Mouse (Mus musculus) urinary bladder, adult 2 months (tissue): ENCODE results near the gene Zfp273. TPM values are rescaled to one million over a fixed set of nuclear protein-coding genes. Genes with fewer than 3 reads are reported as not detected.
"Not testable (repeated sequence)": the region's sequence is repeated elsewhere in the genome, so short reads cannot be mapped to it uniquely, and the experiment has no call there.

ENCODE experiments used
- DNase-seq: peaks from one replicate; pipeline ENCODE4 v3.0.0; 2022; ENCODE audit warnings: low spot score
- polyA plus RNA-seq: library from polyadenylated mRNA; depleted of rRNA; stranded (reverse); fragments of >200 nt; gene quantifications from 2 replicates; pipeline ENCODE4 v1.2.3, GENCODE M21; 2012; rRNA removed

Zfp273 gene
- polyA plus RNA-seq: 3.4 and 3.9 TPM in 2 replicates

DNA sequence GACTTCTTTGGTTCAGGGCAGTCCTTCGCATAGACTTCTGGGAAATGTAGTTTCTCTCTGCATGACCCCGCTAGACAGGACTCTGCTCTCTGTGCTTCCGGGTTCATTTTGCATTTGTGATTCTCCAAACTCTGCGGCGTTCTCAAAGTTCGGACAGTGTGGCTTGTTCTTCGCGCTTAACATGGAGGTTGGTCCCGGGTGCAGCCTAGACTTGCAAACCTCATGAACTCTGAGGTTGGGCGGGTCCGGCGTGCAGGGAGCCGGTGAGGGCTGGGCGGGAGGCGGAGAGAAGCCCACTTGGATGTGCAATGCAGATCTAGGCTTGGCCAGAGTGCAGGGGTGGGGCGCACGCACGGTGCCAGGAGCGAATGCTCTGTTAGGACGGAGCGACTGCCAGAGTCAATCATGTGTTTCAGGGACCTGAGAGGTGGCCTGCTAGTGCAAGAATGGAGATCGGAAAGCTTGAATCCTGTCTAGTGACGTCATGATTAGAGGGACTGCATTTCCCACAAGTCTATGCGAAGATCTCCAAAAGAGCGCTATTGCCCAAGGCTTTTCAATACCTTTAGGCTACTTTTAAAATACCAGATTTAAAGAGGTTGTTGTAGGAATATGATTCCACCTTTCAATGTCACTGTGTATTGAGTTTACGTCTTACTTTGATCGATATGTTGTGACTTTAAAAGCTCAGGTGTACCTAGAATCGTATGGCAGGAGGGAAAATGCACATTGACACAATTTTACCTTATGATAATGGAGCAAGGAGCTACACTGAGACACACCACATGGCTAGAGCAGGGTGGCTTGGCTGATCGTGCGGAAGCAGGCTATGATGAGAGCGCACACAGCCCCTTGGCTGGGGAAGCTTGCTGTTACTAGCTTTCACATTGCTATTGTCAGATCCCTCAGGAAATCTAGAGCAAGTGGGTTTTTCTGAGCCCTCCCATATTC, at the start of gene Zfp273:
Zfp273 (plus strand) TSS at position 31 of the 951 bp plus-strand sequence.
- peak; percentile 68 for DNase-seq

DNA sequence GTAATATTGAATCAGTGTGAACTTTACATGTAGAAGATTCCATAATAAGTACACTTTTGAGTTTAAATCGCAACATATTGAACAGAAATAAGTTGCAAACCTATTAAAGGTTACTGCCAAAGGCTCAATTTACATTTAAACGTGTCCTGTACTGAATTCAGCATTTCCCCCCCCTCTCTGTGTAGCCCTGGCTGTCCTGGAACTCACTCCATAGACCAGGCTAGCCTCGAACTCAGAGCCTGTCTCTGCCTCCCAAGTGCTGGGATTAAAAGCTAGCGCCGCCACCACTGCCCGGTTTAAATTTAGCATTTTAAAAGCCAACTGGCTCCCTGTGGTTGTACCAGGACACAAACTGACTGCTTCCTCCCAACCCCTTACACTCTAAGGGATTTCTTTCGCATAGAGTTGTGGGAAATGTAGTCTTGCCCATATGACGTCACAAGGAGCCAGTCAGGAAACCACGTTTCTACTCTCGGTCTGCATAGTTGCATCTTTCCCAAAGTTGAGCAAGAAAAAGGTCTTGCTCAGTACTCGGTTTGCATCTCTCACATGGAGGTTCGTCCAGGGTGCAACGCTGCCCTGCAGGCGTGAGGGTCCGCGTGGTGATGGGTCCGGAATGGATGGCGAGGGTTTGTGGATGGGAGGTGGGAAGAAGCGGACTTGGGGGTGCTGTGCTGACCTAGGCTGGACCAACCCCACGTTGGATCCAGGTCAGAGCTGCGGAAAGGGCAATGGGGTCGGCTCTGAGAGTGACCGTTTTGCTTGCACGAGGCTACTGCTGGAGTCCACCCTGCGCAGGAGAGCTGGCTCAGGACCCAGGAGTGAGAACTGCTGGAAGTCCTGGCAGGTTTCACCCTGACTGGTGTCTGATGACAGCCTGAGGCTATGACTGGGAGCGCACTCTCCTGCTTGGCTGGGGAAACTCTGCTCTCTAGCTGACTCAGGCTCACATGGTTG, 34.0 kb upstream of the Zfp273 start, which contains the start of gene Zfp493:
Zfp493 (plus strand) TSS at position 429 of the 957 bp plus-strand sequence.
- peak; percentile 43 for DNase-seq

DNA sequence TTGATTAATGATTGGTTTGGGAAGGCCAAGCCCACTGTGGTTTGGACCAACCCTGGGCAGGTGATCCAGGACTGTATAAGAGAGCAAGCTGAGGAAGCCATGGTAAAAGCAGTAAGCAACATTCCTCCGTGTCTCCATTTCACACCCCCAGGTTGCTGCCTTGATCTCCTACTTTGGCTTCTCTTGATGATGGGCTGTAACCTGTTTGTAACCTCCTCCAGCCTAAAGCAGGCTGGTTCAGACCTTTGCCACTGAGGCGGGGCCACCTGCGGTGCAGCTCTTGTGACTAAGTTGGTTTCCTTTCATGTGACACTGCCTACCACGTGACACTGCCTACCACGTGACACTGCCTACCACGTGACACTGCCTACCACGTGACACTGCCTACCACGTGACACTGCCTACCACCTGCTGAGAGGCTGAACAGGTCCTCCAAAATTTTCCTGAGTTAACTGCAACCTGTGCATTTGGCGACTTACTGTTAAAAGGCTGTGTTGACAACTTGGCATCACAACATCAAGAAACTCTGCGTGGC, 21.6 kb upstream of the Zfp273 start:
- no peak for DNase-seq

DNA sequence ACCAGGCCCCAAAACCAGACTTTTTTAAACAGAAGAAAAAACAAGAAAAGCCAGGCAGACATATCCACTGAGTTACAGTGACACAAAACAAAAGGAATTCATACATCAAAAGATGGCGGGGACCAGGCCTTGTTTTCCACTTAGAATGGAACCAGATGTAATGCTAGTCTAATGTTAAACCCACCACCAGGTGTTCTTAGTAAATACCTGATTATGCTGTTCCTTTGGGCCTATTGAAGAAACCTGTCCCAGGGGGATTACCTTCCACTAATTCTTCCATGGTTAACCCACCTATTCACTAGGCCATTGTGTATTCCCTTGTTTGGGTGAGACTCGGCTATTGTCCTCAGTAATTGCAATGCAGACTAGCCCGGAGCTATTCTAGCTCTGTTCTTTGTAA, 14.9 kb upstream of the Zfp273 start:
- DNase-seq: no peak

DNA sequence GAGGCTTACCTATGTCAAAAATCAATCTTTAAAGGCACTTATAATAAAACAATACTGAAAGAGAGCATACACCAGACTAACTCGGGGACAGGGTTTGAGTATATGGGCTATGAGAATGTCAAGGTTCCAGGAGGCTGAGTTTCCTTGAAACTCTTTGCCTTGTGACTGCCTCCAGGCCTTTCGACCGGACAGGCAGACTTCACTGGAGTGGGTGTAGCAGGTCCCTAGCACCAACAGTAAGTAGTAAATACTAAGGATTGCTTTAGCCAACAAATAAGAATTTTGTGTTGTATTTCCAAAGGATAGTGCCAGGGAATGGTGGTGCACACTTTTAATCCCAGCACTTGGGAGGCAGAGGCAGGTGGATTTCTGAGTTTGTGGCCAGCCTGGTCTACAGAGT, 14.4 kb upstream of the Zfp273 start:
- not testable (repeated sequence) for DNase-seq

DNA sequence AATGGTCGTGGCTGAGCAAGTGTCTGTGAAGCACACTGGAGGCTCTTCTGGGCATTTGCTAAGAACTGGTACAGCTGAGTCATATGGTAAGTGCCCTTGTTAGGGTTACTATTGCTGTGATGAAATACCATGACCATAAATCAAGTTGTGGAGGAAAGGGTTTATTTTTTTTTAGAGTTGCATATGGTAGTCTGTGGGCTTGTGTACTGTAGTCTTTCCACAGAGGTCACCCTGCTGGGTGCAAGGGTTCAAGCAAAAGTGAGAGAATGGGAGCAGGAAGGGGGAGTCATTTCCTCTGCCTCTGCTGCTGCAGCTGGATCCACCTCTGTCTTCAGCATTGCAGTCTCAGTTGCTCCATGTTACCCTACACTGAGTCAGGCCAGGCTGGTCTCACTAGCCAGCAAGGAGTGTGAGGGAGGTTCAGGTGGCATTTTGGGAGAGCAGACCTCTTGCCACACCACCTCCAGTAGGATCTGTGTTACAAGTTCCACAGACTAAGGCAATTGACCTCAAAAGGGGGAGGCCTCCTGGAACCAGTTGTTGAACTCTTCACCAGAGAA, 1.8 kb upstream of the Zfp273 start:
- no peak for DNase-seq

DNA sequence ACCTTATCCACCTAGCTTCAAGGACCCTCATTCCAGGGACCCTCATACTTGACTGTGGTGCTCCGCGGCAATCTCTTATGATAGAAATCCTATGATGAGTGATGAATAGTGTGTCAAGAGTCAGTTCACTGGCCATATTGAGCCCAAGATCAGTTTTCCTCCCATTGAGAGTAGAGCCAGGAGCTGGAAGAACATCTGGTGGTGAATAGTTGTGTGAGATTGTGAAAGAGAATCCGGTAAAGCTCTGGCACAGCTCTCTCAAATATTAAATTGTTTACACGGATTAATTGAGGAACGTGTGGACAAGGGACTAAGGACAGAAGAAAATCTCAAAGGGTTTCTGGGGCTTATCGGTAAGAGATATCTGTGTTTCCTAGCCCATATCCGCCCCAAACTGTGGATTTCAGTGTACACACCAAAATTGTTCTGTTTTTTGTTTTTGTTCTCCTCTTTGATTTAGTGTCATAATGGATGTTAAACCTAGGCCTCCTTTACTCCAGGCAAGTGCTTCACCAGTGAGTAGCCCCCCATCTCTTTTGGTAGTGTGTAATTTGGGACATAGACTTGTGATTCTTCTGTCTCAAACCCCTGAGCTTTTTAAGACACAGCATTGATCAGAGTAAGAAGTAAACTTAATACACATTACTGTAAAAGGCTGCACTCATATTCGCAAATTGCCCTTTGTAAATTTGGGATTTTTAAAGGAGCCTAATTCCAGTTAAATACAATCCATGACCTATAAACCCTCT, 405 bp upstream of the Zfp273 start:
- DNase-seq: no peak

DNA sequence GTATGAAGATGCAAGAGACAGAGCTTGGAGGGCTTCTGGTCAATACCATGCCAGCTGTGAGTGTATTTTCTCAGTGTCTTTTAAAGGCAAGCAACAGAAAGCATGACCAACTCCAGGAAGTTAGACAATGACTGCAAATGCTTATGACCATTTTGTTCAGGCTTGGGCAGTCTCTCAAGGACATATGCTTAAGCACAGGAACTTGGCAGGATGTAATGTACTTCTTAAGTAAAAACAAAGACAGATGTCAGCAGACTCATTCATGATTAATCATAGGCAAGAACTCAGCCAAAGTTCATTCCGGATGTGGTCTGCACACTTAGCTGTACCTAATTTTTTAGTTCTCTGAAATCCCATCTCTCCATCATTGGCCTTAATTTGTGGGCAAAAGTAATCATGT, 5.1 kb downstream of the Zfp273 start:
- DNase-seq: no peak

DNA sequence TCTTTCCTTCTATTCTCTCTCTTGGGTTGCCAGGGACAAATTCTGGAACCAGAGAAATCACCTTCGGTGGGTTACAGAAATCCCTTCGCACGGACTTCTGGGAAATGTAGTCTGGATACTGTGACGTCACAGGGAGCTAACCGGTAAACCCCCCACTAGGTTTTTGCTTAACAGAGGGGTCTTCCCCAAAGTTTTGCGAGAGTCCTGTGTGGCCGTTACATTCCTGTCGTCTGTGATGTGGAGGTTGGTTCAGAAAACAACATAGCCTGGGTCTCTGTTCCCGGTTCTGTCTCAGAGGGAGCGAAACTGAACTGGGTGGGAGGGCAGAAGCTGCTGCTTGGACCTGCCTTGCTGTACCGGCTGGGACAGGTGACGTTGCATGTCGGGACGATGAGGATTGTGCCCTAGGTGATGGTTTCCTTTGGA, 17.4 kb downstream of the Zfp273 start, which contains the start of gene Gm10037:
Gm10037 (plus strand) TSS at position 196 of the 426 bp plus-strand sequence.
- peak; percentile 25 for DNase-seq

DNA sequence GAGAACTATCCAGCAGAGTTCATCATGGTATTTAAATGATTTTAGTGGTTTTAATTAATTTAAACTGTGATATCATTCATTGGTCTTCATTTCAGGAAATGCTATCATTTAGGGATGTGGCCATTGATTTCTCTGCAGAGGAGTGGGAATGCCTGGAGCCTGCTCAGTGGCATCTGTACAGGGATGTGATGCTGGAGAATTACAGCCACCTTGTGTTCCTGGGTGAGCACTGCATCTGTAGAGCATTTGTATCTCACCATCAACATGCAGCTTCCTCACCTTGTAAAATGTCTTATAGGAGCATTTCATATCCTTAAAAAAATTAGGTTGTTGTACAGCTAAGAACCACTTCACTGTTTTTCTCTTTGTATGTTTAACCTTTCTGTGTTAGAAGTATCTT, 19.6 kb downstream of the Zfp273 start:
- DNase-seq: not testable (repeated sequence)

DNA sequence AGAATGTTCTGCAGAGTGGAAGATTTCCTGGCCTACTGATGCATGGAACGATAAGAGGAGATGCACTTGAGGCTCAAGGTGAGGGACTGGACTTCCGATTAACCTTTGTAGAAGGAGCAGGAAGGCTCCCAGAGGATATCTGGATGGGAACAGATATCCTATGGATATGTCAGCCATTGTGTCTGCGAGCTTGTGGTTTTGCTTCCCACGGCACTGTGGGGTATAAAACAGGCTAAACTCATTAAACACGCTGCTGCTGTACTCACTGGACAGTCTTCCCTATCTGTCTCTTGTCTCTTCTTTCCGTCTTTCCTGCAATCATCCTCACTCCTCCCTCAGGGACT, 30.2 kb downstream of the Zfp273 start:
- no peak for DNase-seq

DNA sequence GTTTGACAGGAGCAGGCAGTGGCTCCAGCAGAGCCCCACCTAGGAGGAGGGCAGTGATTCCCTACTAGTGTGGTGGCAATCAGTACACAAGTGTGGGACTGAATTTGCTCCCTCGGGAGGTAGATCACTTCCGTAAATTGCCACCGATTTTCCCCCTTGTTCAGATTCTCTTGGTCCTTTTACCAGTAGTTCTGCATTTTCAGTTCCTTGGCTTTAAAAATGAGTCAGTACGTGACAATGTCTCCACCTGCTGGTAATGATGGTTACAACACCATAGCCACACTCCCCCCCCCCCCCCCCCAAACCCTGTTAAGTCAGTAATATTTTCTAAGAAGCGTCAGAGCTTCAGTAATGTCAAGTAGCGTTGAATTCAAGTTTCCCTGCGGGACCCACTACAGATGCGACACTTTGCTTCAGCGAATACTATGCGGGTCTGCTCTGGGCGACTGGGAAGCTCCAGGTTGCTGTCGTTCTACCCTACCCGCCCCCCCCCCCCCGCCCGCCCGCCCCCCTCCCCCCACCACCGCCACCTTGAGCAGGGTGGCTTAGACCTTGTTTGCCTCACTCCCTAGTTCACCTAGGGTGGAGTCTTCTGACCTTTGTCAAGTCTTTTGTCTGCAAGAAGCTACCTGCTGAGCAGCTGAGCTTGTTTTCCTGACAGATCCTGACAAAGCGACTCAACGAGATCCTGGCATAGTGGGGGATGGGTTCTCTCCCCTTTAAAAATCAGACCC, 30.7 kb downstream of the Zfp273 start:
- no peak for DNase-seq

DNA sequence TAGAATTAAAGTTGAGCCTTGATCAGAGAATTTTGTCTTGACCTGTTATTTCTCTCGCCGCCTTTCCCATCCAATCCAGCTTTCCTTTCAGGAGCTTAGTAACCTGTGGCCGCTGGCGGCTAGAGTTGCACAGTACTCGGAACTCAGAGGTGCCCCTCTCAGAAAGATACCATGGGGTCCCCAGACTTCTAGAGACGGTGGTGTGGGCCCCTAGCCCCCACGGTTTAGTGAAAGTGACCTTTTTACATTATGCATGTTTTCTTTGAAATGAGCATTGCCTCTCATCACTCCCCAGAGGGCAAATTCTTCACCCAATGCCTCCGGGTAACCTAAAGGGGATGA, 31.3 kb downstream of the Zfp273 start:
- DNase-seq: no peak

DNA sequence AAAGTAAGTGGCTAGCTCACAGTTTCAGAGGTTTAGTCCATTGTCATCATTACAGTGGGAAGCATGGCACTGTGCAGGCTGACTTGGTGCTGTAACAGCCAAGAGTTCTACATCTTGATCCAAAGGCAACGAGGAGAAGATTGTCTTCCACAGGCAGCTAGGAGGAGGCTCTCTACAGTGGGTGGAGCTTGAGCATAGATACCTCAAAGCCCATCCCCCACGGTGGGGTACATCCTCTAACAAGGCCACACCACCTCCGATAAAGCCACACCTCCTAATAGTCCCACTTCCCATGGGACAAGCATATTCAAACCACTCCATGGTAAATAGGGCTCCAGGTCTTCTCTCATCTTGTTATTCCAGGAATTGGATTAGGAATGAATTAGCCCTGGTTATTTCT, 36.8 kb downstream of the Zfp273 start:
- DNase-seq: no peak

DNA sequence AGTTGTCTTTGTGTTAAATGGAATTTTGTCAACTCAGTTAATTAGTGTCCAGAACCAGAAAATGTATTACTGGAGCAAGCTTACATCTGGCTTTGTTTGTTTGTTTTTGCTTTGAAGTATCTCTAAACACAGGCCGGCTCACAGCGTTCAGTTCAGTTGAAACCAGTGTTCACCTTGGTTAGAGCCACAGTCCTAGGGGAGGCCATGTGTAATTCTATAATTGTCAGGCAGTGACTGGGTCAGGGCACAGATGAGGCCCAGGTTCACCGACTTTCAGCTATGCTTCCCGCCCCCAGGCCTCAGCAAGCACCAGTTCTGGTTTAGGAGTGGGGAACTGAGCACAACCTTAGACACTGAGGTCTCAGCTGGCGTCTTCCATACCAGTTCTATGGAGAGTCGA, 39.6 kb downstream of the Zfp273 start:
- DNase-seq: no peak

DNA sequence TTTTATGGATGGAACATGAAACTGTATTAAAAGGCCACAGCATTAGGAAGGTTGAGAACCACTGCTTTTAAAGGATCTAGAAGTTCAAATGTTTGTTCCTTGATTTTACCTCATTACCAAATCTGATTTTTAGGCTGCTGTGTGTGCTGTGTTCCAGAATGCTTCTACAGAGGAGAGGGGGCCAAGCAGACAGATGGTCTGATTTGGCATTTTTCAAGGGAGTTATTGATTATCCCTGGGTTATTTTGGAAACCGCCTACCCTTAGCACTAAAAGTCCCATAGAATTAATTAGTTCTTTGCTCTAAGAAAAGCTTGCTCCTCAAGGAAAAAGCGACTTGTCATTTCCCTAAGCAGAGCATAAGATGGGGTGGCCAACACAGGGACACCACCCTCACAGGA, 40.4 kb downstream of the Zfp273 start:
- no peak for DNase-seq

DNA sequence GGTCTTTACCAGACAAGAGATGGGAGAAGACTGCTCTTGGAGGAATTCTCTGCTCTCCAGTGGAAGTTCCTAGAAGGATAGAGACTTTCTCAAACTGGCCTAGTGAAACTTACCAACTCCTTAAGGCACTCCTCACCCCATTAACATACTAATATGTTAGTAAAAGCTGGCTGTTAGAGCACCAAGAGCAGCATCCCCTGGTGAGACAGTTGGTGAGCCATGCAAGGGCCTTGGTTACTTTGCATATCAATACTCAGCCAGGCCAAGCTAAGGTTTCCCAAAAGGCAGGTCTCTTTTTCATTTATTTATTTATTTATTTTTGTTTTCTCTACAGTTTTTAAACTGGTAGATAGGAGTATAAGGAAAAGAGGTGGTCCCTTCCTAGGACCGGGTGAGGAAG, 43.8 kb downstream of the Zfp273 start:
- DNase-seq: no peak

DNA sequence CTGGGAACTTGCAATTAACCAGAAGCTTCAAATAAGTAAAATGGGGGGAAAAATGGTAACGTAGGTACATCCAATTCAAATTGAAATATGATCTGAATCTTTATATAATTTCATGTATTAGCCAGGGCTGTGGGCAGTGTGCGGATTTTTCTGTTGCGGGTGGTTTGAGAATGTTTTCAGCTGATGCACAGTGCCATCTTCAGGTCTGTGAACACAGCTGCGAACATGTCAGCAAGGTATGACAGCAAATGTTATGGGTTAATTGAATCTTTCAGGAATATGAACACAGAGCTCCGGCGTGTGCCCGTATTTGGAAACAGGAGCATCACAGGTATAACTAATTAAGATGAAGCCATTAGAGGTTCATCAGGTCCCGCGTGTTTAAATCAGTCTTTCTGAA, 49.0 kb downstream of the Zfp273 start:
- no peak for DNase-seq

DNA sequence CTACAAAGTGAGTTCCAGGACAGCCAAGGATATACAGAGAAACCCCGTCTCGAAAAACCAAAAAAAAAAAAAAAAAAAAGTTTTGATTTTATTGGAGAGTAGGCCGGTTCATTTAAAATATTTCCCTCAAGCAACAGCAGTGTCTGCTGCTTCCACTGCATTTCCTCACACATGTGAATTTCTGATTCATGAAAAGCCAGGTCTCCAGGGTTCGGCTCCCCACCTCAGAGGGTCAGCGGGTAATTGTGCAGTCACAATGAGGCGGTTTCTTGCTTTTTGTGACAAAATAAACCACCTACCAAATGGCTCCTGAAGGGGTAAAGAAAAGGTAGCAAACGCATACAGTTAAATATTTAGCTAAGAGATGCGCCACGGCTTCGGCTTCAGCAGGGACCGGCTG, 49.5 kb downstream of the Zfp273 start, which contains the start of gene BC048507:
BC048507 (plus strand) TSS at position 301 of the 400 bp plus-strand sequence.
- DNase-seq: no peak

DNA sequence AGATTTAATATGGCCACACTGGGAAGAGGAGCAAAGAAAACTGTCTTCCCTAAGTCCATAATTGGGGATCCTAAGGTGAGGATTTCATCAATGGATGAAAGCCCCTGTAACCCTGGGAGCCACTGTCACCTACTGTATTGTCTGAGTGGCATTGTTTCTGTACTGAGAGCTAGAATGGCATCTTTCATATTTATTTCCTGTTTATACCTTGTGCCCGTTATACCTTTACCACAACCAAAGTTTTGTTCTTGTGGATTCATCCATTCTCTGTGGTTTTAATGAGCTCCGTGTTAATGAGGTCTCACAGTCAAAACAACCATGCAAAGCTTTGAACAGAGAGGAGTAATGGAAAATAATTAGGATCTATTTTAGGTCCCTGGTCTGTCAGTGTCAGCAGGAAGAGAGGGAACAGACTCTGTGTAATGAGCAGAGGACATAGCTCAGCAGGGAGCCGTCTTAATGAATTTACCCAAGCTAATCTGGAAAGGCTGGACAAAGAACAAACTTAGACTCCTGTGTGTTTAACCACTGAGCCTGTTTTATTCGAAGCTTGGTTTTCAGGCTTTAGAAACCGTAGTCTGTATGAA, 51.3 kb downstream of the Zfp273 start:
- DNase-seq: no peak
